Mouse (Mus musculus) neural tube, embryonic 14.5 days (tissue): ENCODE data around the gene R3hdml. TPM values are rescaled to one million over a fixed set of nuclear protein-coding genes. Genes with fewer than 3 reads are reported as not detected.

Source experiments
- ATAC-seq: fragments of 200-750 bp; cut with Nextera tagmentation; 2 replicates; pipeline ENCODE4 v1.8.0; 2017; ENCODE audit warnings: low read depth, mild to moderate bottlenecking, moderate TSS enrichment, moderate library complexity
- H3K27ac ChIP-seq: fragments of 300-500 bp; sonication (generic); 2 replicates; pipeline ENCODE4 v1.5.1; 2014; ENCODE audit warnings: low read depth, mild to moderate bottlenecking, control low read depth, low read length, moderate library complexity, mixed read lengths
- H3K27me3 ChIP-seq: fragments of 300-500 bp; sonication (generic); 2 replicates; pipeline ENCODE4 v1.6.1; 2014; ENCODE audit warnings: low read length; ENCODE audit not compliant: control insufficient read depth, insufficient read depth
- H3K36me3 ChIP-seq: fragments of 300-500 bp; sonication (generic); 2 replicates; pipeline ENCODE4 v1.6.1; 2014; ENCODE audit warnings: low read length, mixed read lengths; ENCODE audit not compliant: control insufficient read depth, insufficient read depth
- H3K4me1 ChIP-seq: fragments of 300-500 bp; sonication (generic); 2 replicates; pipeline ENCODE4 v1.6.1; 2014; ENCODE audit warnings: low read length; ENCODE audit not compliant: control insufficient read depth, insufficient read depth
- H3K4me2 ChIP-seq: fragments of 300-500 bp; sonication (generic); 2 replicates; pipeline ENCODE4 v1.6.1; 2014; ENCODE audit warnings: mild to moderate bottlenecking, low read depth, low read length, control low read depth
- H3K4me3 ChIP-seq: fragments of 300-500 bp; sonication (generic); 2 replicates; pipeline ENCODE4 v1.5.1; 2014; ENCODE audit warnings: low read depth, low read length, control low read depth, mixed read lengths
- H3K9ac ChIP-seq: fragments of 300-500 bp; sonication (generic); replicated peaks from 2 replicates; pipeline ENCODE4 v1.6.1; 2014; ENCODE audit warnings: low read depth, mild to moderate bottlenecking, control low read depth, low read length, mixed read lengths
- H3K9me3 ChIP-seq: fragments of 300-500 bp; sonication (generic); 2 replicates; pipeline ENCODE4 v1.6.1; 2016; ENCODE audit warnings: low read length; ENCODE audit not compliant: control insufficient read depth
- WGBS: fragments of 180-500 bp; shearing (Covaris S2); extraction: QIAGEN DNeasy Blood & Tissue Kit; methylation state at CpG from one replicate; pipeline ENCODE4 v1.1.7; 2014; 5-methylcytosine and 5-hydroxymethylcytosine counted together
- polyA plus RNA-seq: library from polyadenylated mRNA; unstranded; fragments of >200 nt; fragmentation: Nextera tagmentation; extraction: Ambion mirVana; gene quantifications from 2 replicates; pipeline ENCODE4 v1.2.1, GENCODE M21; 2014

The R3hdml gene
- 0.19 TPM in 1 of 2 replicates, not detected in the other for polyA plus RNA-seq

DNA sequence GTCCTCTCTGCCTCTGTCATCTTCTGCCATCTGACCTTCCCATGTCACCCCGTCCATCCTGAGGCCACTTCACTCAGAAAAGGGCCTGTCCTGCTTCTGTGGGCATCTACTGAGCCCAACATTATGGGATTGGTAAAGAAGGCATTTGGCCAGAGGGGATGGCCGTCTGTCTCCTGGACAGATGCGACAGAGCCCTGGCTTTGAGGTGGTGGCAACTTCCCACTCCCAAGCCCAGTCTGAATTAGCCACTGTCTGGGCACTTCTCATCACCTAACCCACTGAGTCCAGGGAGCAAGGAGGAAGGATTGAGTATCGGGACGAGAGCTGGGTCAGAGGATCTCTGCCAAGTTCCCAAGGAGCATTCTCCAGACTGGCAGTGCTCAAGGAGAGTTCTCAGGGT lies at the start of gene R3hdml:
TSS of gene R3hdml (plus strand) at position 301 of the 400 bp plus-strand sequence.
- Histone ChIP-seq H3K9me3 (no peaks in the 10 kb centered on the region), H3K27ac (no peak within 1 kb of the TSS; the same call in 1 of the 2 replicates), H3K36me3 (no peaks in the 10 kb centered on the region), H3K4me2 (no peak within 1 kb of the TSS), H3K4me1 (no peaks in the 10 kb centered on the region), H3K9ac (no peak within 1 kb of the TSS), H3K4me3 (no peak within 1 kb of the TSS), H3K27me3 (no peaks in the 10 kb centered on the region)
- no peak for ATAC-seq
- 77% methylated on average over 5 of the region's 5 CpGs for WGBS

DNA sequence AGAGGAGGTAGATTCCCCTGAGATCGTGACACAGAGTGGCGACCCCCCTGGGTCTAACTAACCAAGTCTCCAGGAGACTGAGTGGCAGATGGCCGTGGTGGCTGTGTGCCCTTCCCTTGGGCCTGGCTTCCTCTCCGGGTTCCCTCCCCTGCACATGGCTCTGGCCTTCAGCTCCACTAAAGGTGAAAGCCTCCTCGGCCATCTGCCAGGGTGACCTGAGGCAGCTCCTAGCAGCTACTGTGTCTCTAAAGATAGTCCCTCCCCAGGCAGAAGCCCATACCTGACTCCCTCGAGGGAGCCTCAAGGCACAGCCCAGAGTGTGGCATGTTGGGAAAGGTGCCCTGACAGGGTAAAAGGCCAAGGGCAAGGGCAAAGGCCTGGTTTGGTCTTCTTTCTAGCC lies 48.6 kb upstream of the R3hdml start:
- H3K27ac ChIP-seq, result no peak overlapping the region
- peaks cover 6% of the 10 kb centered on the region for H3K36me3 ChIP-seq
- 80% methylated on average over 6 of the region's 6 CpGs for WGBS
- H3K4me2 ChIP-seq, result no peak overlapping the region
- H3K9me3 ChIP-seq, result no peaks in the 10 kb centered on the region
- ATAC-seq, result no peak
- no peaks in the 10 kb centered on the region for H3K27me3 ChIP-seq
- peaks cover 16% of the 10 kb centered on the region for H3K4me1 ChIP-seq
- H3K4me3 ChIP-seq, result no peak overlapping the region
- no peak overlapping the region for H3K9ac ChIP-seq

DNA sequence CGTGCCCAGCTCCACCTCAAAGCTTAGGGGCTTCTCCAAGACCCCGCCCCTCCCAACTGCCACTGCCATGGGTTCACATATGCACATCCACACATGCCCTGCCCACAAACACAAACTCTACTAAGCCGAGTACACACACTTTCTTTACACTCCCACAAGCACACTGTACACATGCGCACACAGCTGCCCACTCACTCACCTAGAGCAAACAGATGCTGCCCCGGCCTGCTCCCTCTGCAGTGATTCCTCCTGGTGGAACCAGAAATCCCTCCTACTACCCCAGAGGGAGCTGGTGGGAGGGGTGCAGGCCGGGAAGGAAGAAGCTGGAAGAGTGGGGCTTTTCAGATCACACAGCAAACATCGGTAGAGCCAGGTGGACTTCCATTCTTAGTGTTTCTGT lies 48.1 kb upstream of the R3hdml start:
- WGBS, result 69% methylated on average over 7 of the region's 7 CpGs

DNA sequence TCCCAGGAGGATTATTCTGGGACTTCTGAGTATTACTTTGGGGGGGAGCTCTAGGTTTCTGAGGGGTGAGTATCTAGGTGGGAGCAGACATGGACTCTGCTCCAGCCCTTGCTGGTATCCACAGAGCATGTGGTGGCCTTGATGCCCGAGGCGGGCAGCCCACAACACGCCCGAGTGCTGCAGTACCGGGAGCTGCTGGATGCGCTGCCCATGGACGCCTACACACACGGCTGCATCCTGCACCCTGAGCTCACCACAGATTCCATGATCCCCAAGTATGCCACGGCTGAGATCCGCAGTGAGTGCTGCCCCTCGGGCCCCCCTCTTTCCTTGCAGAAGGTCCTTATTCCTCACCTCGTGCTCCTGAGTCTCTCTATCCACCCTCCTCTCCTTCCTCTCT lies 44.7 kb upstream of the R3hdml start:
- no peak for ATAC-seq
- no peak overlapping the region for H3K27ac ChIP-seq
- H3K4me1 ChIP-seq, result no peaks in the 10 kb centered on the region
- 88% methylated on average over 12 of the region's 12 CpGs for WGBS
- no peak overlapping the region for H3K4me2 ChIP-seq
- no peaks in the 10 kb centered on the region for H3K27me3 ChIP-seq
- no peak overlapping the region for H3K4me3 ChIP-seq
- no peak overlapping the region for H3K9ac ChIP-seq
- H3K36me3 ChIP-seq, result peaks cover 16% of the 10 kb centered on the region
- H3K9me3 ChIP-seq, result no peaks in the 10 kb centered on the region

More for the DNA sequence above, 48.1 kb upstream of the R3hdml start:
- H3K9me3 ChIP-seq, result no peaks in the 10 kb centered on the region
- H3K4me1 ChIP-seq, result peaks cover 16% of the 10 kb centered on the region
- no peak overlapping the region for H3K9ac ChIP-seq
- no peak overlapping the region for H3K4me3 ChIP-seq
- H3K36me3 ChIP-seq, result peaks cover 6% of the 10 kb centered on the region
- no peak for ATAC-seq
- no peak overlapping the region for H3K4me2 ChIP-seq
- H3K27me3 ChIP-seq, result no peaks in the 10 kb centered on the region
- H3K27ac ChIP-seq, result no peak overlapping the region

DNA sequence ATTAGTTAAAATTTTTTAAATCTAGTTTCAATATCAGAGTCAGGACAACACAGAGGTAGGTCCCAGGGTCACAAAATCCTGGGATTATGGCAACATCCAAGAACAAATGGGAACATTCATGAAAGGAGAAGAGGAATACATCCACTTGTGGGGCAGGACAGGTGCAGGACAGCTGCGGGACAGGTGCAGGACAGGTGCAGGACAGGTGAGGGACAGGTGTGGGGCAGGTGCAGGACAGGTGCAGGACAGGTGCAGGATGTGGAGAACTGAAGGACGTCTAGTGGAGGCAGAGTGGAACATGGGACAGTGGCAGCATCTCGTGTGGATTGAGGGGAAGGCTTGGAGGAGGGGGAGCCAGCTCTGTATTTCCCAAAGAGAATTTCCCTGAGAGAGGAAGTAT lies 42.8 kb upstream of the R3hdml start:
- Histone ChIP-seq H3K4me3 (no peak overlapping the region), H3K27ac (no peak overlapping the region), H3K9me3 (no peaks in the 10 kb centered on the region), H3K9ac (no peak overlapping the region), H3K4me1 (no peaks in the 10 kb centered on the region), H3K4me2 (no peak overlapping the region), H3K27me3 (no peaks in the 10 kb centered on the region), H3K36me3 (peaks cover 16% of the 10 kb centered on the region)
- ATAC-seq, result no peak
- 74% methylated on average over 3 of the region's 3 CpGs for WGBS

DNA sequence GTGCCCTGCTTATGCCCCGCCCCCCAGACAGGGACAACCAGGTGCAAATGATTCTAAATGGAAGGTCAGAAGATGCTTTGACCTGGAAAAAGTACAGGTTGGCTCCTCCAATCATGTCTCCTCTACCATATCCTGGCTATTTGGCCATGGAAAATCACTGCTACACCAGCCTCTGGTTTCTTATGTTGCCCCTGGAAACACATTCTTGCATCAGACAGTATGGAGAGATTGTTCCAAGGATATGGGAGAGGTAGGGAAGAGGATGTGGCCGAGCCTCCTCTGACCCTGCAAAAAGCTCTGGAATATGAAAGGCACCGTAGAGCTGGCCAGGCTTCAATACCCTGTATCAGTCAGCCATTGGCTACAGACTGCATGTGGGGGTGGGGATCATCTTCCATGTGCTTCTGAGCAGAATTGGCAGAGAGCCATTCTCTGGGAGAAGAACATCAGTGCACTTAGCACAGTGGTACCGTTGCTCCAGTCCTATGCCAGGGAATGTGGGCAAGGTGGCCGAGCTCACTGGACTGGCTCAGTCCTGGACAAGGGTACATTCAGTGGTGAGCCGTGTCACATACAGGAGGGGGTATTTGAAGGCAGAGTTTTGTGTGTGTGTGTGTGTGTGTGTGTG lies 41.3 kb upstream of the R3hdml start:
- whole genome bisulfite sequencing, result 74% methylated on average over 6 of the region's 6 CpGs
- ATAC-seq, result no peak
- H3K4me1 ChIP-seq, result no peaks in the 10 kb centered on the region

DNA sequence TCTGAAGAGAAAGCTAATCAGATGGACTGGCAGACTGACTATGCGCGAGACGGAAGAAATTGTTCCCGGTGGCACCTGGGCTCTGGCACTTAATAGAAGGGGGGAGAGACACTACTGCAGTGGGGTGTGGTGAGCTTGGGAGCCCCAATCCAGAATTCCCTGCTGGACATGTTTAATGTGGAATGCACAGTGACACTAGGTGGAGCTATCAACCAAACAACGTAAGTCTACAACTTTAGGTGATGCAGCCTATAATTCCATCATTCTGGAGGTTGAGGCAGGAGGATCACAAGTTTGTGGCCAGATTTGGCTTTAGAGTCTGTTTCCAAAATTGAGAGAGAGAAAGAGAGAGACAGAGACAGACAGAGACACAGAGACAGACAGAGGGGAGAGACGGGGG lies 39.4 kb upstream of the R3hdml start:
- Histone ChIP-seq H3K4me3 (no peak overlapping the region), H3K9ac (no peak overlapping the region), H3K4me1 (no peaks in the 10 kb centered on the region), H3K27me3 (no peaks in the 10 kb centered on the region), H3K9me3 (no peaks in the 10 kb centered on the region), H3K27ac (no peak overlapping the region), H3K36me3 (peaks cover 16% of the 10 kb centered on the region), H3K4me2 (no peak overlapping the region)
- WGBS, result 89% methylated on average over 6 of the region's 6 CpGs
- ATAC-seq, result no peak

More for the DNA sequence above, 41.3 kb upstream of the R3hdml start:
- peaks cover 16% of the 10 kb centered on the region for H3K36me3 ChIP-seq
- no peak overlapping the region for H3K4me2 ChIP-seq
- H3K27ac ChIP-seq, result no peak overlapping the region
- H3K9ac ChIP-seq, result no peak overlapping the region
- no peaks in the 10 kb centered on the region for H3K27me3 ChIP-seq
- no peak overlapping the region for H3K4me3 ChIP-seq
- H3K9me3 ChIP-seq, result no peaks in the 10 kb centered on the region

DNA sequence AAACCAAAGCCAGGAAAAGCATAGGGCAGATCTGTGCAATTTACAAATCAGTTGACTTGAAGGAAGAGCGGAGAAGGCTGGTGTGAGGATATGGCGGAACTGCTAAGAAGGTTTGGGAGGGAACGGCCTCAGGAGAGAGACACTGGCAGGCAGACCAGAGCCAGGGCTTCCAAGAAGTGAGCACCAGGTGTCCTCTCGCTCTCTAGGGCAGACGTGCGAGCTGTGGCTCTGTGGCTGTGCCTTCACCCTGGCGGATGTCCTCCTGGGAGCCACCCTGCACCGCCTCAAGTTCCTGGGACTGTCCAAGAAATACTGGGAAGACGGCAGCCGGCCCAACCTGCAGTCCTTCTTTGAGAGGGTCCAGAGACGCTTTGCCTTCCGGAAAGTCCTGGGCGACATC lies 38.7 kb upstream of the R3hdml start:
- WGBS, result 90% methylated on average over 13 of the region's 13 CpGs
- Histone ChIP-seq H3K27ac (no peak overlapping the region), H3K9me3 (no peaks in the 10 kb centered on the region), H3K4me1 (no peaks in the 10 kb centered on the region), H3K4me2 (no peak overlapping the region), H3K9ac (no peak overlapping the region), H3K36me3 (peaks cover 11% of the 10 kb centered on the region), H3K4me3 (no peak overlapping the region), H3K27me3 (no peaks in the 10 kb centered on the region)
- ATAC-seq, result no peak

DNA sequence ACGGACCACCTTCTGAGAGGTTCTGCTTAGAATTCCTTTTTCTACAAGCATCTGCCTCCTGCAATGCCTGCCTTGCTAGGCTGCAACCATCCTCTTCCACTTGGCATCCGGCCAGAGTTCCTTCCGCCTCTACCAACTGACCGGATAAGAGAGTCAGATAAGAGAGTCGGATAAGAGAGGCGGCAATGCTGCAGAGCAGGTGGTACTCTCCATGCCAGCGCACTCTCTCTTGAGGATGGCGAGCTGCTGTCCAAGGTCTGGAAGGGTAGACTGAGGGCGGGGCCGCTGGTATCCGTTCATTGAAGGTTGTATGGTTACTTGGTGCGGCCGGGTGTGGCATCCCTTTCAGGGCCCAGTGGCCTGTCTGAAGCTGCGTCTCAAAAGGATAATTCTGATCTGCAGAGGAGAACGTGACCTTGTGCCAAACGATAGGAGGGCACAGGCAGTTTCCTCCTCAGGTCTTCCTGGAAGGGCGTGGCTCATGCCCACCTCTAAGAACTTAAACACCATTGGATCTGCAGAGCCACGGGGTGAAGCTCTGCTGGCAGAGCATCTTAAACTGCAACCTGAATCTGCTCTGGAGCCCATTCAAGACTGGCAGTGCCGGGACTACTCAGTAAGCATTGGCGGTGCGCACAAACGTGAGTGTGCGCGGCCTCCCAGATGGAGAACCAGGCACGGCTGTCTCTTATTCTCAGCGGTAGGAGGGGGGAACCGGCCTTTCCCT lies 33.4 kb upstream of the R3hdml start:
- Histone ChIP-seq H3K4me2 (peak overlapping the region; percentile 27; the same call in 1 of the 2 replicates), H3K27ac (no peak overlapping the region; the same call in 1 of the 2 replicates), H3K9me3 (no peaks in the 10 kb centered on the region), H3K4me1 (no peaks in the 10 kb centered on the region), H3K36me3 (no peaks in the 10 kb centered on the region; the same call in 1 of the 2 replicates), H3K4me3 (no peak overlapping the region), H3K9ac (peak overlapping the region; percentile 28; the same call in 1 of the 2 replicates), H3K27me3 (no peaks in the 10 kb centered on the region)
- ATAC-seq, result peak; percentile 26; the same call in 1 of the 2 replicates
- WGBS, result 55% methylated on average over 27 of the region's 27 CpGs
